Mouse (Mus musculus) brain, adult 2 months (tissue): ENCODE measurements around the gene Vash1.

Source experiments
- DNase-seq: peaks from one replicate; pipeline ENCODE4 v3.0.0; 2011; ENCODE audit warnings: low read depth, low spot score

The Vash1 gene

GRCm38 (mm10) chr12:86719961-86720639 lies 41.6 kb downstream of the Vash1 start:
- DNase-seq = peak; percentile 86

- DNase-seq = peak; percentile 24
Measured at GRCm38 (mm10) chr12:86721453-86721852, 43.0 kb downstream of the Vash1 start.

GRCm38 (mm10) chr12:86724300-86724699 lies 45.8 kb downstream of the Vash1 start:
- DNase-seq = peak; percentile 48

GRCm38 (mm10) chr12:86725706-86726105 lies 47.2 kb downstream of the Vash1 start:
- DNase-seq = peak; percentile 81

- peak; percentile 98 for DNase-seq
Measured at GRCm38 (mm10) chr12:86726120-86726640, 47.7 kb downstream of the Vash1 start, which contains the start of gene Angel1. Angel1 (minus strand) TSS chr12:86726460.

GRCm38 (mm10) chr12:86734319-86734810 lies 55.9 kb downstream of the Vash1 start, which contains the start of gene Lrrc74a:
Lrrc74a (plus strand) TSS chr12:86734369.
- no peak for DNase-seq
